Mouse (Mus musculus) midbrain, embryonic 13.5 days (tissue): Measurements from ENCODE around the gene Rpap2. TPM values are rescaled to one million over a fixed set of nuclear protein-coding genes. Genes with fewer than 3 reads are reported as not detected.

Experiments
- ATAC-seq: fragments of 200-750 bp; cut with Nextera tagmentation; 2 replicates; pipeline ENCODE4 v1.8.0; 2017; ENCODE audit warnings: mild to moderate bottlenecking, moderate TSS enrichment, moderate library complexity
- H3K27ac ChIP-seq: fragments of 300-500 bp; sonication (generic); 2 replicates; pipeline ENCODE4 v1.5.1; 2015; ENCODE audit warnings: inconsistent platforms, mild to moderate bottlenecking, moderate library complexity
- H3K27me3 ChIP-seq: fragments of 300-500 bp; sonication (generic); 2 replicates; pipeline ENCODE4 v1.6.1; 2015; ENCODE audit warnings: mild to moderate bottlenecking, inconsistent platforms
- H3K36me3 ChIP-seq: fragments of 300-500 bp; sonication (generic); 2 replicates; pipeline ENCODE4 v1.6.1; 2015; ENCODE audit warnings: mild to moderate bottlenecking, inconsistent platforms
- H3K4me1 ChIP-seq: fragments of 300-500 bp; sonication (generic); replicated peaks from 2 replicates; pipeline ENCODE4 v1.6.1; 2015; ENCODE audit warnings: inconsistent platforms
- H3K4me2 ChIP-seq: fragments of 300-500 bp; sonication (generic); replicated peaks from 2 replicates; pipeline ENCODE4 v1.6.1; 2015; ENCODE audit warnings: moderate library complexity, mild to moderate bottlenecking, inconsistent platforms
- H3K4me3 ChIP-seq: fragments of 300-500 bp; sonication (generic); replicated peaks from 2 replicates; pipeline ENCODE4 v1.5.1; 2015; ENCODE audit warnings: mild to moderate bottlenecking, inconsistent platforms
- H3K9ac ChIP-seq: fragments of 300-500 bp; sonication (generic); replicated peaks from 2 replicates; pipeline ENCODE4 v1.6.1; 2015; ENCODE audit warnings: mild to moderate bottlenecking, inconsistent platforms
- H3K9me3 ChIP-seq: fragments of 300-500 bp; sonication (generic); 2 replicates; pipeline ENCODE4 v1.6.1; 2016; ENCODE audit warnings: mild to moderate bottlenecking, inconsistent platforms
- WGBS: fragments of 180-500 bp; shearing (Covaris S2); methylation state at CpG from one replicate; pipeline ENCODE4 v1.1.7; 2015; 5-methylcytosine and 5-hydroxymethylcytosine counted together
- polyA plus RNA-seq: library from polyadenylated mRNA; unstranded; fragments of >200 nt; fragmentation: Nextera tagmentation; extraction: Ambion mirVana; gene quantifications from 2 replicates; pipeline ENCODE4 v1.2.1, GENCODE M21; 2015

Gene Rpap2
- polyA plus RNA-seq: 21.9 and 23.6 TPM in 2 replicates

GRCm38 (mm10) chr5:107597301-107598077 is at the start of gene Rpap2, which contains the start of gene Glmn:
TSS of gene Rpap2 (plus strand) at chr5:107597373.
TSS of gene Glmn (minus strand) at chr5:107597888.
- peak within 1 kb of the TSS; percentile 65 for H3K4me3 ChIP-seq
- no peaks in the 10 kb centered on the region for H3K9me3 ChIP-seq
- H3K36me3 ChIP-seq: peaks cover 16% of the 10 kb centered on the region
- H3K27ac ChIP-seq: peak within 1 kb of the TSS; percentile 88
- no peaks in the 10 kb centered on the region for H3K27me3 ChIP-seq
- WGBS: under 1% methylated on average over 59 of the region's 64 CpGs
- ATAC-seq: peak; percentile 97
- H3K9ac ChIP-seq: peak within 1 kb of the TSS; percentile 82
- peak within 1 kb of the TSS; percentile 72 for H3K4me2 ChIP-seq
- H3K4me1 ChIP-seq: peaks cover 11% of the 10 kb centered on the region

GRCm38 (mm10) chr5:107547955-107548354 is 49.2 kb upstream of the Rpap2 start:
- Histone ChIP-seq H3K9ac (no peak overlapping the region), H3K36me3 (peaks cover 36% of the 10 kb centered on the region), H3K4me1 (no peaks in the 10 kb centered on the region), H3K27ac (no peak overlapping the region), H3K27me3 (no peaks in the 10 kb centered on the region), H3K9me3 (no peaks in the 10 kb centered on the region), H3K4me3 (no peak overlapping the region), H3K4me2 (no peak overlapping the region)
- 89% methylated on average over 3 of the region's 3 CpGs for WGBS
- ATAC-seq: no peak

GRCm38 (mm10) chr5:107548444-107548843 is 48.7 kb upstream of the Rpap2 start:
- Histone ChIP-seq H3K4me3 (no peak overlapping the region), H3K4me2 (no peak overlapping the region), H3K4me1 (no peaks in the 10 kb centered on the region), H3K27ac (no peak overlapping the region), H3K9me3 (no peaks in the 10 kb centered on the region), H3K27me3 (no peaks in the 10 kb centered on the region), H3K36me3 (peaks cover 39% of the 10 kb centered on the region), H3K9ac (no peak overlapping the region)
- no peak for ATAC-seq
- WGBS: 88% methylated on average over 3 of the region's 3 CpGs

- H3K27me3 ChIP-seq: no peaks in the 10 kb centered on the region
- no peak overlapping the region for H3K27ac ChIP-seq
- 94% methylated on average over 5 of the region's 5 CpGs for WGBS
- no peaks in the 10 kb centered on the region for H3K9me3 ChIP-seq
- no peak for ATAC-seq
- no peak overlapping the region for H3K4me2 ChIP-seq
- peaks cover 49% of the 10 kb centered on the region for H3K36me3 ChIP-seq
- no peak overlapping the region for H3K9ac ChIP-seq
- H3K4me1 ChIP-seq: no peaks in the 10 kb centered on the region
- H3K4me3 ChIP-seq: no peak overlapping the region
Observed at GRCm38 (mm10) chr5:107554336-107554735, 42.8 kb upstream of the Rpap2 start.

GRCm38 (mm10) chr5:107556969-107557368 is 40.2 kb upstream of the Rpap2 start:
- H3K4me1 ChIP-seq: no peaks in the 10 kb centered on the region
- no peak for ATAC-seq
- no peak overlapping the region for H3K4me2 ChIP-seq
- H3K9ac ChIP-seq: no peak overlapping the region
- no peaks in the 10 kb centered on the region for H3K27me3 ChIP-seq
- H3K36me3 ChIP-seq: peaks cover 56% of the 10 kb centered on the region
- H3K9me3 ChIP-seq: no peaks in the 10 kb centered on the region
- no peak overlapping the region for H3K4me3 ChIP-seq
- no peak overlapping the region for H3K27ac ChIP-seq
- 86% methylated on average over 3 of the region's 3 CpGs for WGBS

GRCm38 (mm10) chr5:107569148-107569547 is 28.0 kb upstream of the Rpap2 start:
- no peak for ATAC-seq
- Histone ChIP-seq H3K27me3 (no peaks in the 10 kb centered on the region), H3K36me3 (peaks cover 62% of the 10 kb centered on the region), H3K4me2 (no peak overlapping the region), H3K9me3 (no peaks in the 10 kb centered on the region), H3K4me3 (no peak overlapping the region), H3K9ac (no peak overlapping the region), H3K27ac (no peak overlapping the region), H3K4me1 (no peaks in the 10 kb centered on the region)
- WGBS: 94% methylated on average over 9 of the region's 9 CpGs

GRCm38 (mm10) chr5:107598380-107598779 is 1.2 kb downstream of the Rpap2 start:
- Histone ChIP-seq H3K36me3 (peaks cover 16% of the 10 kb centered on the region), H3K9me3 (no peaks in the 10 kb centered on the region), H3K27me3 (no peaks in the 10 kb centered on the region), H3K4me3 (peak overlapping the region; percentile 65), H3K27ac (no peak overlapping the region), H3K4me1 (peaks cover 11% of the 10 kb centered on the region), H3K4me2 (peak overlapping the region; percentile 72), H3K9ac (peak overlapping the region; percentile 82)
- 28% methylated on average over 4 of the region's 4 CpGs for WGBS
- no peak for ATAC-seq

- Histone ChIP-seq H3K4me2 (no peak overlapping the region), H3K36me3 (peaks cover 33% of the 10 kb centered on the region), H3K4me3 (no peak overlapping the region), H3K4me1 (no peaks in the 10 kb centered on the region), H3K27me3 (no peaks in the 10 kb centered on the region), H3K9ac (no peak overlapping the region), H3K27ac (no peak overlapping the region), H3K9me3 (no peaks in the 10 kb centered on the region)
- WGBS: 1% methylated on average over 2 of the region's 2 CpGs
- ATAC-seq: 0 out of 2 replicates have a peak, but pooled peaks have one; percentile 53
Observed at GRCm38 (mm10) chr5:107611224-107611623, 14.1 kb downstream of the Rpap2 start.

- Histone ChIP-seq H3K27ac (no peak overlapping the region), H3K4me1 (no peaks in the 10 kb centered on the region), H3K27me3 (no peaks in the 10 kb centered on the region), H3K9ac (no peak overlapping the region), H3K36me3 (peaks cover 44% of the 10 kb centered on the region), H3K9me3 (no peaks in the 10 kb centered on the region), H3K4me2 (no peak overlapping the region), H3K4me3 (no peak overlapping the region)
- WGBS: 88% methylated on average over 6 of the region's 6 CpGs
- no peak for ATAC-seq
Observed at GRCm38 (mm10) chr5:107617986-107618385, 20.8 kb downstream of the Rpap2 start.

GRCm38 (mm10) chr5:107621327-107621726 is 24.2 kb downstream of the Rpap2 start:
- Histone ChIP-seq H3K36me3 (peaks cover 50% of the 10 kb centered on the region), H3K4me3 (no peak overlapping the region), H3K4me2 (no peak overlapping the region), H3K27me3 (no peaks in the 10 kb centered on the region), H3K27ac (no peak overlapping the region), H3K4me1 (no peaks in the 10 kb centered on the region), H3K9me3 (no peaks in the 10 kb centered on the region), H3K9ac (no peak overlapping the region)
- WGBS: 94% methylated on average over 3 of the region's 3 CpGs
- ATAC-seq: no peak

GRCm38 (mm10) chr5:107633651-107634050 is 36.5 kb downstream of the Rpap2 start:
- Histone ChIP-seq H3K27ac (no peak overlapping the region), H3K9ac (no peak overlapping the region), H3K27me3 (no peaks in the 10 kb centered on the region), H3K36me3 (peaks cover 36% of the 10 kb centered on the region), H3K9me3 (no peaks in the 10 kb centered on the region), H3K4me2 (no peak overlapping the region), H3K4me1 (no peaks in the 10 kb centered on the region), H3K4me3 (no peak overlapping the region)
- WGBS: 82% methylated on average over 4 of the region's 4 CpGs
- no peak for ATAC-seq

- H3K27ac ChIP-seq: no peak overlapping the region
- no peaks in the 10 kb centered on the region for H3K9me3 ChIP-seq
- WGBS: 90% methylated on average over 1 of the region's 1 CpGs
- H3K4me2 ChIP-seq: no peak overlapping the region
- H3K27me3 ChIP-seq: no peaks in the 10 kb centered on the region
- H3K4me1 ChIP-seq: no peaks in the 10 kb centered on the region
- peaks cover 14% of the 10 kb centered on the region; the same call in 1 of the 2 replicates for H3K36me3 ChIP-seq
- H3K4me3 ChIP-seq: no peak overlapping the region
- no peak overlapping the region for H3K9ac ChIP-seq
- no peak for ATAC-seq
Observed at GRCm38 (mm10) chr5:107637106-107637505, 39.9 kb downstream of the Rpap2 start.
